Mouse (Mus musculus) CD4-positive helper T cell, adult 2 months (primary cell): ENCODE measurements around the gene Shld2.
"Not testable (repeated sequence)": the region's sequence is repeated elsewhere in the genome, so short reads cannot be mapped to it uniquely, and the experiment has no call there.

Experiments
- DNase-seq: peaks from one replicate; pipeline ENCODE4 v3.0.0-alpha.2; 2012; ENCODE audit warnings: low read depth, missing footprints, low spot score

Gene Shld2

DNA sequence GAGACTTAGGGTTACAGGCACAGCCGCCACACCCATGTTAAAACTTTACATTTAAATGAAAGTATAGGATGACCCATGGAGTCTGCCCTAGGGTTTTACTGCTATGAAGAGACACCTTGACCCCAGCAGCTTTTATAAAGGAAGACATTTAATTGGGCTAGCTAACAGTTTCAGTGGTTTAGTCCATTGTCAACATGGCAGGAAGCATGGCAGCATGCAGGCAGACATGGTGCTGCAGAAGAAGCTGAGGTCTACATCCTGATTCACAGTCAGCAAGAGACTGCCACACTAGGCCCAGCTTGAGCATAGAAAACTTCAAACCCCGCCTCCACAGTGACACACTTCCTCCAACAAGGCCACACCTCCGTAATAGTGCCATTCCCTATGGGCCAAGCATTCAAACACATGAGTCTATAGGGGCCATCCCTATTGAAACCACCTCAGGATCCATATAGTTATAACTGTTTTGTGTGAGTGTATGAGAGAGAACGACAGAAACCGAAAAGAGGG lies 13.3 kb upstream of the Shld2 start:
- DNase-seq = no peak

DNA sequence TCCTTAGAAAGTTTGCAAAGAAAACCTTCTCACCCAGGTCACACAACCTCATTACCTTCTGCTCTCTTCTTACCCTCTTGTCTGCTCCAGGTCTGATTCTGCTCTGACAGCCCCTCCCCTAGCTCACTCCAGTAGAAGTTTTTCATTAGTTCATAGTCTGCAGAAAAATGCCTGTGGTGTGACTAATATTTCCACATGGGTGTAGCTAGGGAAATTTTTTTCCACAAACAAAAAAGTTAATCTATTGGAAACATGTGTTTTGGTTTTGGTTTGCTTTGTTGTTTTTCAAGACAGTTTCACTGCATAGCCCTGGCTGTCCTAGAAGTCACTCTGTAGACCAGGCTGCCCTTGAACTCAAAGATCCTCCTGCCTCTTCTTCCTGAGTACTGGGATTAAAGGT lies 7.8 kb upstream of the Shld2 start:
- peak; percentile 41 for DNase-seq

DNA sequence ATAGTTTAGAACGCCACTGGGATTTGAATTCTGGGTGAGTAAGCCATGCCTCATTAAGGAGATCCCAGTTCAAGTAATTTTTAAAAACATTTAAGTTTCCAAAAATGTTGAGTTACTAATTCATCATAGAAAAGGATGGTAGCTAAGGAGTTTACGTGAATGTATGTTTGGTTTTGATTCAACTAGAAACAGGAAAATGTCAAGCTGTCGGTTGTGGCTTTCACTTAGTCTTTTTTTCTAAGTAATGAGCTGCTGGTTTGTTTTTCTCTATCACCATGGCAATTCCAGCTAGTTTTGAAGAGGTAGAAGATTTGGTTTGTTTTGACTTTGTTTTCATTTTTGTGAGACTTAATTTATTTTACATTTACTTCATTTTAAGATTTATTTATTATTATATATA lies 7.1 kb upstream of the Shld2 start:
- peak; percentile 74 for DNase-seq

DNA sequence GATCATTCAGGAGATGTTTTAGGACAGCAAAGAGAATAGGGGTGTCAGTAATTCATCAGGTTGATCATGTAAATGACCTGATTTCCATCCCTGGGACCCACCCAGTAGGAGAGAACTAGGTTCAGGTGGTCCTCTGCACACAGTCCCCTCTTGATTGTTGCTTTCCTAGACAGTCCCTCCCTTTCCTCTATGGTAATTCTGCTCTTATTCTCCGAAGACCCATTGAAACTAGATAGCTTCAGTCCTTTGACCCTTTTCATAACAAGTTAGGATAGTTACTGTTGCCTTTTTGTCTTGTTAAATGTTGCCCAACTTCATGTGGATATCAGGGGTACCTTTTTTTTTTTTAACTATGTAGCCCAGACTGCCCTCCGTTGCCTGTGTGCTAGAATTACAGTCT lies 6.1 kb upstream of the Shld2 start:
- DNase-seq = no peak

DNA sequence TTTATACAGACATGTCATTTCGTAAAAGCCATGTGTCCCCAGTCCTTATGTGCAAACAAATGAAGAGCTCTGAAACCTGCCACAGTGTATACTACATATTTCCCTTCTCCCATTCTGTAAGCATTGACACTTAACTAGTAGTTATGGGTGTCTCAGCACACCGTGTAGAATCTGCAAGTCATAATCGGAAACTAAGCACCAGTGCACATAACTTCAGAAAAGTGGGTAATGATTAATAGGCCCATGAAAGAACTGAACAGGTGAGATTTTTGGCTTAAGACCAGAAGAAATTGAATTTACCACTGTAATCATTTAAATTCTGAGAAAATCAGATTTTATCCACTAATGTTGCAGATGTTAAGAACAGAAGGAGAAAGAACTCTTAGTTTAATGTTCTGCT lies 4.5 kb upstream of the Shld2 start:
- no peak for DNase-seq

DNA sequence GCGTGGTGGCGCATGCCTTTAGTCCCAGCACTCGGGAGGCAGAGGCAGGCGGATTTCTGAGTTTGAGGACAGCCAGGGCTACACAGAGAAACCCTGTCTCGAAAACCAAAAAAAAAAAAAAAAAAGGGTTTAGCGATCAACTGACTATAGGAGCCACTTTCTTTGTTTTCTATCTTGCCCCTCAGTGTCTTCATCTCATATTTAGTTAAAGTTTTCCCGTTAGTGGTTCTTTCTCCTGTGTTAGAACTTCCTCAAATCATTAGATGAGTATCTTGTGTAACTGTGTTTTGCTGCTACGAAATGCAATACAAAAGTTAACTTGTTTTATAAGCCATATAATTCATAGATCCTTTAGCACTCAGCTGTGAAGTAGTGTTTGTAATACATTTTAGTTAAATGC lies 4.1 kb upstream of the Shld2 start:
- DNase-seq = not testable (repeated sequence)

DNA sequence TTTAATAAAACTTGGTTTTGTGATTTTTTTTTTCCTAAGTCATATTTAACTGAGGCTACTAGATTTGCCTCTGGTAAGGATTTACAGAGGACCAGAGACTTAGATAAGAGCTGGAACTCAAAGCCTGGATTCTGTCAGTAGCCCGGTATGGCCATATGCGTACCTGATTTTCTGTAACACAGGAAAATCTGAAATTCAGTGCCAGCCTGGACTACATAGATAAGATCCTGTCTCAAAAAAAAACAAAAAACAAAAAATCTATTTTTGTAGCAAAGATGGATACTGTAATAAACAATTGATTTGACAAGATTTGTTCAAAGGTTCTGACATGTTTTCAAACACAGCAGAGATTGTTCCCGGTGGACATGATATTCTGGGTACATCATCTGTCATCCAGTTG lies 3.3 kb upstream of the Shld2 start:
- no peak for DNase-seq

DNA sequence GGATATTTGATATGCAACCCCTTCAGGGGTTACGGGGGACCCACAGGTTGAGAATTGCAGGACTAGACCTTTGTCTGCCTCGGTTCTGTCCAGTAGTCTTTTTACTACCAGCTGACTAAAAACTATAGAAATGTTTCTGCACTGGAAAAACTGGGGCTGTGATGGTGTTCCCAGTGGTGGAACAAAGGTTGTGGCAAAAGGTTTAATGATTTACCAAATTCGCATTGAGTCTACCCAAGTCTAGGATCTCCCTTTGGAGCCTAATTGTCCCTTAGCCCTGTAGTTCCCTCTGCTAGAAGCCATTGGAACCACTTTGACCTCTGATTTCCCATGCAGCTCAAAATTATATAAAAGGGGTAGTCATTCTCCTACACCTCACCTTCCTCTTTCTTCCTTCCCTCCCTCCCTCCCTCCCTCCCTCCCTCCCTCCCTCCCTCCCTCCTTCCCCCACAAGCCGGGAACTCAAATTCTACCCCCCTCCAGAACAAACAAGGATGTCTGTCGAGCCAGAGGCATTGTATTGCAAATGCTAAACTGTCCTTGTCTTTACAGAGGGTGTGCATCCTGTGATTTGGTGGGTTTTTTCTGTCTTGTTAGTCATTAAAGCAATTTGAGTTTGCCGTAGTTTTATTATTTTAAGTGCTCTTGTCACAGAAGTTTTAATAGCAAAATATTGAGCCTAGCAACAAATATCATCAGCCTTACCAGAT lies 2.2 kb upstream of the Shld2 start:
- no peak for DNase-seq

DNA sequence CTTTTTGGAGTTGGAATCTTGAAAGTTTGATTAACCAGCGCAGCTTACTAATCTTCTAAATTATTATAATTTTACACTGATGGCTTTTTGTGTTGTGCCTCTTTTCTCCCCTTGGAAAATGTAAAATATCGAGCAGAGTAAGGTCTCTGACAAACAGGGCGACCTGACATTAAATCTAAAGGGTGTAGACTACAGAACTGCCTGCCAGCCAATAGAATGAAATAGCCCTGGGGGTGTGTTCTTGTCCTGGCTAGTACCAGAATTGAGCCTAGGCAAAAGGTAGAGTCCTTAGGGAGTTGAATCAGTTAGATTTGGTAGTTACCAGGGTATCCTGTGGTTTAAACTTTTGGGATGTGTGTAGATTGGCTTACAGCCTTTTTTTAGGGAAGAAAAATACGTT lies 1.4 kb upstream of the Shld2 start:
- DNase-seq = no peak

DNA sequence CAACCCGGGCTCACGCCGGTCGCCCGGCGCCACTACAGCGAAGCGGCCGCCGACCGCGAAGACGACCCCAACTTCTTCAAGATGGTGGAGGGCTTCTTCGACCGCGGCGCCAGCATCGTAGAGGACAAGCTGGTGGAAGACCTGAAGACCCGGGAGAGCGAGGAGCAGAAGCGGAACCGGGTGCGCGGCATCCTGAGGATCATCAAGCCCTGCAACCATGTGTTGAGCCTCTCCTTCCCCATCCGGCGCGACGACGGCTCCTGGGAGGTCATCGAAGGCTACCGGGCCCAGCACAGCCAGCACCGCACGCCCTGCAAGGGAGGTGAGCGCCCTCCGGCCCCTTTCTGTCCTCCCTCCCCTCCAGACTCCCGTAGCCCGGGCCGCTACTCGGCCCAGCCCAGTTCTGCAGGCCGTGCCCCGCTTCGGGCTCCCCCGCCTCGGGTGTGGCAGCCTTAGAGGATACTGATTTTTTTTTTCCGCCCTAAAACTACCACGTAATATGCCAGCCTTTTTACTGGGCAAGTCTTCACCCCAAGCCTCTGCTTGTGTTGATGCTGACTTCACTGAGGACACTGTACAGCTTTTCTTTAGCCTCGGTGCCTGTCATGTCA lies 833 bp upstream of the Shld2 start:
- DNase-seq = peak; percentile 71

DNA sequence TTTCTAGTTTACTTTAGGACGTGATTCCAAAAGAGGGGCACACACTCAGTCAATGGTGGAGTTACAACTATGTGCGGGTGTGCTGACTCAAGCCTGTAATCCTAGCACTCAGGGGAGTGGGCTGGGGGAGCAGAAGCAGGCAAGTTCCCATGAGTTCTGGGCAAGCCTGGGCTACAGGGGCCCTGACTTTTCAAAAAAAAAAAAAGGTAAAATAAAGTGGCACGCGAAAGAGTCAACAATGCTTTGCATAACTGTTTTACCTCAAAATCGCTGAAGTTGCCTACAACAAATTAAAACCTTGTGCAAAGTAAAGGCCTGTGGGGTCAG lies 423 bp downstream of the Shld2 start:
- DNase-seq = no peak

DNA sequence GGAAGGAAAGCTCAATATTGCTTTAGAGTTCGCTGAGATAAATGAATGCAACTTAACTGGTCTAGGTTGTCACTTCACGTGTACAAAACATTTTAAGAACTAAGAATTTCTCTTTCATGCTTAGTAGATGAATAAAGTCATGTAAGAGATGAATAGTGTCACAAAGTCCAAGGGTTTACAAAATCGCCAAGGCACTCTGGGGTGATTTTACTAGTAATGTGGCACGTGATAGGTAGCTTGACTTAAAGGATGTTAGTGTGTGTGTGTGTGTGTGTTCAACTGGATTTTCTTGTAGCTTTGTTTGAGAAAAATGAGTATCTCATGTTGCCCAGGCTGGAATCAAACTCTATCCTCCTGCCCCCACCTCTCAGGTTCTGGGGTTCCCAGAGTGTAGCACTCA lies 1.0 kb downstream of the Shld2 start:
- no peak for DNase-seq

DNA sequence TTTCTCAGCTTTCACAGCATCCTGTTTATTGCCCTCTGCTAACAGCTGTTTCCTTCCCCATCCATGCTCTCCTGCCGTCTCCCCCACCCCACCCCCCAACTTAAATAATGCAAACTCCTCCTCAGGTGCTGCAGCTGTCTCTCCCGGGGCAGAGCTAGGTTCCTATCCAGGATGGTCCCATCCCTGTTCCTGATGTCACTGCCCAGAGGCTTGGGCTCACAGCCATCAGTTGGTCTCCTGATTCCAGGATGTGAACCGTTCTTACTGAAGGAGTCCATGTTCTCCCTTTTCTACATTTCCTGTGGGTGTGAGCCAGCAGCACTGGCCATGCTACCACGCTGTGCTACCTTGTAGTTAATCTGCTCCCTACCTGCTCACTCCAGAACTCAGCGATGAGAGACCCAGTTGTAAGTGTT lies 7.0 kb downstream of the Shld2 start:
- no peak for DNase-seq

DNA sequence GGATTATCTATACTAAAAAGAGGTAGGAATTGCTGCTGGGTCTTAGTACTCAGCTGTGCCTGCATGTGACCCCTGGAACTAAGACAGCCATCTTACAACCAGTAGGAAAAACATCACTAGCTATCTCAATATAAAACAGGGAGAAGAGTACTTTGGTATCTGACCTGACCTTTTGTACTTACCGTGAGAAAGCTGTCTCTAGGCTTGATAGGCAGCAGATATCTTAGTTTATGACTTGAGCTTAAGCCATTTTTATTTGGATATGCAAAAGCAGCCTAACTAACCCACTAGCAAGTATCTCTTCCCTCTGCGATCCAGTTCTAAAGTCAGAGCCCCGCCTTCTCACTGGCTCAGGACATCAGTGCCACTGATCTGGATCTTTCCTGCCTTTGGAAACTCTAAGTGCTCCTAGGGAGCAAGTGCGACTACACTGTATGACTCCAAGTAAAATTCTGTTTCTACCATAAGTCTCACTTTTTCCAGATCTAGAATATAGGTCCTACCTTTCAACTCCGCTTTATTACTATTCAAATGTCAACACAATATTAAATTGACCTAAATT lies 7.5 kb downstream of the Shld2 start:
- DNase-seq = no peak

DNA sequence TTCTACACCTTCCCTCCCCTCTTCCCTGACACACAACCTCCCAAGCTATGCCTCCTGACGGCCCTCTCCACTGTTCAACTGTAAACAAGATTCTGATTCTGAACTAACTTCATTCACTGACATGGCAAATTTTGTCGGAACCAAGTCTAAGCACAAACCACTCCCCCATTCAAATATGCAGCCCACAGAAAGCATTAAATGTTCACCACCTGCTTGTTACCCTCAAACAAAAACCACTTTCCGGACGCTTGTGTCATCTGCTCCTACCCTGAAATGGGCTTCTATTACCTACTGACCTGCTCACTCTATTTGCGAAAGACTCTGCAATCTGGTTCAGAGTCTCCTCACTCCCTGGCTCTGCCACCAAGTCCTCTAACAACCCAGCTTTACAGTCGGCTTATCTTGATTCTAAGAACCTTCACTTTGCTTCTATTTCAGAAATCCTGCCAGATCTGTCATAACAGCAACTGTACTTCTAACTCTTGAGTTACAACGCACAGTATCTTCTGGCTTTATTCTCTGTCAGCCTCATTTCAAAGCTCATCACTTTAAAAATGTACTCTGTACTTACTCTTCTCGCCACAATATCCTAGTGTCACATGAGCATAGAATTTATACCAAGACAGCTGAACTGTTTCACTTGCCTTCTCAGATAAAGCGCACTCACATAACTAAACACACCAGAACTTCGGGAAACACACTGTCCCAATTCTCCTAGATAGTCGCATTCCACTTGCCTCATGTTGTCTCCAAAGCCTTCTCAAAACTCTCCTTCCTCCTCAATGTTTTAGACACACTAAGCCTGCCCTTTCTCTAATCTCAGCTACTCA lies 11.2 kb downstream of the Shld2 start:
- no peak for DNase-seq

DNA sequence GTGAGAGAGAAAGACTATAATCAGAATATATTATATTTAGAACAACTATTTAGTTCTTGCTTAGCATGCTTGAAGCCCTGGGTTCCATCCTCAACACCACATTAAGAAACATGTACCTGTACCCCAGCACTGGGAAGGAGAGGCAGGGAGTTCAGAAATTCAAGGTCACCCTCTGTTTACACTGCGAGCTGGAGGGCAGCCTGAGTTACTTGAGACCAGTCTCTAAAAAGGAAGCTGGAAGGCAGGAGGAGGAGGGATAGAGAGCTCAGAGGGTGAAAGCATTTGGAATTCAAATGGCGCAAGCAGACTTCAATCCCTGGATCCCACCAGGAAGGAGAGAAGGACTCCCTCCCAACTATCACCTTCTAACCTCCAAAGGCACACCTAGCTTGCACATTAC lies 12.7 kb downstream of the Shld2 start:
- DNase-seq = no peak

DNA sequence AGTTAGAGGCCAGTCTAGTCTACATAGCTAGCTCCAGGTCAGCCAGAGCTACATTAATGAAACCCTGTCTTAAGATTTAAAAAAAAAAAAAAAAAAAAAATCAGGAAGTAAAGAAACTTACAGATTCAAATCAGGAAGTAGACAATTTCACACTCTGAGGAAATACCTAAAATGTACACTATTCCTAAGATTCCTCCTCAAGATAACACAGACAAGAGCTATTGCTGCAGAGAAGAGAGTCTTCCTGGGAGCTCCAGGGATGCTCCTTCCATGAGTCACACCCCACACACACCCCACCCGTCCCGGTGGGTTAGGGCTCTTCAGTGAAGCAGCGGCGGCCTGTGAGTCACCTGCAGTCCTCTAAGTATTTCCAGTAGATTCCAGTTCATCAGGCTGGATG lies 13.3 kb downstream of the Shld2 start:
- DNase-seq = no peak

DNA sequence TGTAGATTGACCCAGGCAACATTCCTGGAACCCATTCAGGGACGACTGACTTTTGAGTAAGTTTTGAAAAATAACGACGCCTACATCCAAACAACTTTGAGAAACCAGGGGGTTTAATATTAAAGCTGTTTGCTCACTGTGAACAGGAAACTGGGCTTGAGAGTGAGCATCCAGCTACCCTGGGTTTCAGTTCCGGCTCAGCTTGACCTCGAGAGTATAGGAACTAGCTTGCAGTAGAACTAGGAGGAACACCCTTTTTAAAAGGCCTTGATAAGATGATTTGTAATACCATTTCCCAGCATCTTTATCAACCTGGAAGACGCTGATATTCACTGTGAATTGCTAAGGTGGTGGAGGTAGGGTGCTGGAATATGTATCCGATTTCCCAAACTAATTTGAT lies 13.9 kb downstream of the Shld2 start:
- DNase-seq = no peak

DNA sequence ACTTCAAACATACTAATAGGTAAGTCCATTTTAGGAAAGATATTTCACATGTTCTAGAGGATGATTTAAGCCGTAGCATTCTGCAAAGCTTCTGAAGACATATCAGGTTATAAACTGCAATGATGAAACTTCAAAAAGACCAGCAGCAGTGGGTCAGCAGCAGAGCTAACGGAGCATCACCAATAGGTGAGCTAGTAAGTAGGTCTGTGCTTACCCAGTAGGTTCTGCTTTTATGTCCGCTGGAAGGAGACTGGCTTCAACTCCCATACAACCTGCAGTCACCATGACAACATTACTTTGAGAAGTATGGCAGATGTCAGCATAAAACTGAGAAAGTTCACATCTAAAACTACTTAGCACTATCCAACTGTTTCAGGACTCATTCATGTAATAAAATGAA lies 16.7 kb downstream of the Shld2 start:
- DNase-seq = no peak

DNA sequence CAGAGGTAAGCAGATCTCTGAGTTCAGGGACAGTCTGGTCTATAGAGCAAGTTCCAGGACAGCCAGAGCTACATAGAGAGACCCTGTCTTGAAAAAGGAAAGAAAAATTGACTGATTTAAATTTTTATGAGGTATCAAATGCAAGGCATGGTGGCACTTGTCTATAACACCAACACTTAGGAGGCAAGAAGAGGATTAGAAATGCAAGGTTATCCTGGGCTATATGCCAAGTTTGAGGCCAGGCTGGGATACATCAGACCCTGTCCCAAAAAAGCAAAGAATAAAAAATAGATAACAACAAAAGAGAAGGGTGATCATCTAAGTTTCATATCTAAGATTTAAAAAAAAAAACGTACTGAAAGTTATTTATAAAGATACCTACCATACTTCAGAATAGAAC lies 20.1 kb downstream of the Shld2 start:
- DNase-seq = no peak

DNA sequence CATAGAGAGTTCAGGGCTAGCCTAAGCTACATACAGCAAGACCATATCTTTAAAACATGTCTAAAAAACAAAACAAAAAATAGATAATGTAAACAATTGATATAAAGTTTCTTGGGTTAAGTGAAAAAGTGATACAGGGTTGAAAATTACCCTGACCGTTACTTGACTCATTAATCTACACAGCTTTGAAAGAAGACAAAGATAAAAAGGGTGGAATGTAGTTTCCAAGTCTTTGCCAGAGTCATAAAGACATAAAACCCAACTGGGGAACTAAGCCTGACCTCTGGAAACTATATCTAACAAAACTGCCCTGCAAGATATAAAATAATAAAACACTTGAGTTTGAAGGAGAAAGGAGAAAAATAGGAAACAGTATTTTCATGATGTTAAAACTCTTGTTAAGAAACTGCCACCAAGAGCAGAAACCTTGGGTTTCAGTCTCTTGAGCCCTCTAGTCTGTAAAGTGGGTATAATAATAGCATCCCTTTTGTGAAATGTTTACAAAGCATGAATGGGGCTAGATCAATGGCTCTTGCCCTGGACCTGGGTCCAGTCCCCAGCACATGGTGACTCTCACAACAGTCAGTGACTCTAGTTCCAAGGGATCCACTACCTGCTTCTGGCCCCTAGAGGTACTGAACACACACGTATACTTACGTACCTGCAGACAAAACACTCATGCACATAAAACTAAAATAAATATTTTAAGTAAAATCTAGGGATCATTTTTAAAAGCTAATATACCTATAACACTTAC lies 20.9 kb downstream of the Shld2 start:
- no peak for DNase-seq

DNA sequence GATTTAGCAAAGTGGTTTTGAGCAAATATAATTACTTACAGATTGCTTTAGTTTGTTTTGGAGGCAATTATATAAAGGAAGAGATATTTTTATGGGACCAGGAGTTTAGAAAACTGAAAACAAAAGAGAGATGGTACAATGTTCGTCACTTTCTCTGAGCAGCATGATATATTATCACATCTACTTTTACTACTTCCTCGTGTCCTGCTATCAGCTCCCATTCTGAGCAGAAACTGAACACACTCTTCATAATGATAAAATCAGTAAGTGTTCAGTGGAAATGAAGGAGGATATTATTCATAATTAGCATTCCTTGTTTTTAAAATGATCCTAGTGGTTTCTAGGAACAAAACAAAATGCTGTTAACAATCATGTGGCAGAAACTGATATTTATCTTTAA lies 21.9 kb downstream of the Shld2 start:
- DNase-seq = no peak
